Mouse (Mus musculus) neural tube, embryonic 11.5 days (tissue): Measurements from ENCODE around the gene Gm16181. TPM values are rescaled to one million over a fixed set of nuclear protein-coding genes. Genes with fewer than 3 reads are reported as not detected.

Experiments used
- ATAC-seq: fragments of 200-750 bp; cut with Nextera tagmentation; 2 replicates; pipeline ENCODE4 v1.8.0; 2017; ENCODE audit warnings: moderate number of reproducible peaks, mild to moderate bottlenecking, moderate TSS enrichment, moderate library complexity; ENCODE audit not compliant: insufficient read depth, low FRiP score, low TSS enrichment
- DNase-seq: peaks from one replicate; pipeline ENCODE4 v3.0.0-alpha.2; 2015; ENCODE audit warnings: low spot score
- H3K27ac ChIP-seq: fragments of 300-500 bp; sonication (generic); 2 replicates; pipeline ENCODE4 v1.5.1; 2014; ENCODE audit warnings: low read depth, mild to moderate bottlenecking, low read length
- H3K27me3 ChIP-seq: fragments of 300-500 bp; sonication (generic); 2 replicates; pipeline ENCODE4 v1.6.1; 2014; ENCODE audit warnings: mild to moderate bottlenecking, low read length, mixed read lengths; ENCODE audit not compliant: control insufficient read depth, insufficient read depth
- H3K36me3 ChIP-seq: fragments of 300-500 bp; sonication (generic); 2 replicates; pipeline ENCODE4 v1.6.1; 2014; ENCODE audit warnings: mild to moderate bottlenecking, low read length, moderate library complexity, mixed read lengths; ENCODE audit not compliant: control insufficient read depth, insufficient read depth
- H3K4me1 ChIP-seq: fragments of 300-500 bp; sonication (generic); 2 replicates; pipeline ENCODE4 v1.6.1; 2014; ENCODE audit warnings: low read length, mixed read lengths; ENCODE audit not compliant: control insufficient read depth, insufficient read depth
- H3K4me2 ChIP-seq: fragments of 300-500 bp; sonication (generic); 2 replicates; pipeline ENCODE4 v1.6.1; 2014; ENCODE audit warnings: low read depth, mild to moderate bottlenecking, moderate library complexity
- H3K4me3 ChIP-seq: fragments of 300-500 bp; sonication (generic); 2 replicates; pipeline ENCODE4 v1.5.1; 2014; ENCODE audit warnings: low read depth, low read length
- H3K9ac ChIP-seq: fragments of 300-500 bp; sonication (generic); 2 replicates; pipeline ENCODE4 v1.6.1; 2014; ENCODE audit warnings: mild to moderate bottlenecking, low read length
- H3K9me3 ChIP-seq: fragments of 300-500 bp; sonication (generic); 2 replicates; pipeline ENCODE4 v1.6.1; 2016; ENCODE audit warnings: low read length; ENCODE audit not compliant: control insufficient read depth
- WGBS: fragments of 180-500 bp; shearing (Covaris S2); extraction: QIAGEN DNeasy Blood & Tissue Kit; methylation state at CpG from one replicate; pipeline ENCODE4 v1.1.7; 2014; 5-methylcytosine and 5-hydroxymethylcytosine counted together
- polyA plus RNA-seq: library from polyadenylated mRNA; unstranded; fragments of >200 nt; fragmentation: Nextera tagmentation; extraction: Ambion mirVana; gene quantifications from 2 replicates; pipeline ENCODE4 v1.2.1, GENCODE M21; 2014

The Gm16181 gene
- polyA plus RNA-seq, 1 experiment from 2014 or later, result not detected

GRCm38 (mm10) chr17:35248986-35249385 is 28.4 kb downstream of the Gm16181 start:
- H3K4me2 ChIP-seq, result no peak overlapping the region
- no peaks in the 10 kb centered on the region for H3K27me3 ChIP-seq
- DNase-seq, result no peak
- no peak overlapping the region for H3K9ac ChIP-seq
- ATAC-seq, result no peak
- H3K4me1 ChIP-seq, result peaks cover 16% of the 10 kb centered on the region
- peaks cover 54% of the 10 kb centered on the region for H3K36me3 ChIP-seq
- 93% methylated on average over 14 of the region's 14 CpGs for WGBS
- no peak overlapping the region for H3K27ac ChIP-seq
- no peak overlapping the region for H3K4me3 ChIP-seq
- no peaks in the 10 kb centered on the region for H3K9me3 ChIP-seq

DNA sequence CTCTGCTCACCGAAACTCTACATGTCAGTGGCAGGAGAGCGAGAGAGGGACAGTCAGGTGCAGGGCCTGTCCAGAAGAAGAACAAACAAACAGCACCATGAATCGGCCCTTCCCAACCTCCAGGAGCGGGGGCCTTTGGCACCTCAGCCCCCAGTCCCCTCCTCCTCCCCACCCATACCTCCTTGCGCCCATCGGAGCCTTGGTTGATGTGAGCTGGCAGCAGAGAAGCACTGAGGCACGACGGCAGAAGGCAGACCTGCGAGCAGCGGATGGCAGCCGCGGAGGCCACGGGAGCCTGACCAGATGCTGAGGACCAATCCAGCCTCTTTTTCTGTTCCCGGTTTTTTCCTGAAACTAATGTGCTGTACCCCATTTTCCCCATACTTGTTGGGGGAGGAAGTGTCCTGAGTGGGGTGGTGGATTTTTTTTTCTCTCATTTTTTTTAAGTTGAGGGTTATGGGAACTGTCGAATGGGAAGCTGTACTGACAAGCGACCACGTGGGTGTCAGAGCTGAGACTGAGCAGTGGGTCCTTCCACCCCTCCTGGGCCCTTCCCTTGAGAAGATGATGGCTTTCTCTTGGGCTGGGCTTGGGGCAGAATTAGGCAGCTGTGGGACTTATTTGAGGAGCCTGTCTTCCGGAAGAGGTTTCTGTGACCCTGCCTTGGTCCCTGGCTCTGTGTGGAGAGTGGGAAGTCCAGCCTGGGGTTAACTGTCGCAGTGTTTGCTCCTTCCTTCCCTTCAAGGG is 29.0 kb downstream of the Gm16181 start:
- WGBS, result 91% methylated on average over 19 of the region's 19 CpGs
- peaks cover 51% of the 10 kb centered on the region for H3K36me3 ChIP-seq
- no peaks in the 10 kb centered on the region for H3K27me3 ChIP-seq
- H3K4me2 ChIP-seq, result no peak overlapping the region
- DNase-seq (no peak), ATAC-seq (no peak)
- peaks cover 9% of the 10 kb centered on the region for H3K4me1 ChIP-seq
- H3K9ac ChIP-seq, result no peak overlapping the region
- no peak overlapping the region for H3K4me3 ChIP-seq
- no peaks in the 10 kb centered on the region for H3K9me3 ChIP-seq
- H3K27ac ChIP-seq, result no peak overlapping the region

DNA sequence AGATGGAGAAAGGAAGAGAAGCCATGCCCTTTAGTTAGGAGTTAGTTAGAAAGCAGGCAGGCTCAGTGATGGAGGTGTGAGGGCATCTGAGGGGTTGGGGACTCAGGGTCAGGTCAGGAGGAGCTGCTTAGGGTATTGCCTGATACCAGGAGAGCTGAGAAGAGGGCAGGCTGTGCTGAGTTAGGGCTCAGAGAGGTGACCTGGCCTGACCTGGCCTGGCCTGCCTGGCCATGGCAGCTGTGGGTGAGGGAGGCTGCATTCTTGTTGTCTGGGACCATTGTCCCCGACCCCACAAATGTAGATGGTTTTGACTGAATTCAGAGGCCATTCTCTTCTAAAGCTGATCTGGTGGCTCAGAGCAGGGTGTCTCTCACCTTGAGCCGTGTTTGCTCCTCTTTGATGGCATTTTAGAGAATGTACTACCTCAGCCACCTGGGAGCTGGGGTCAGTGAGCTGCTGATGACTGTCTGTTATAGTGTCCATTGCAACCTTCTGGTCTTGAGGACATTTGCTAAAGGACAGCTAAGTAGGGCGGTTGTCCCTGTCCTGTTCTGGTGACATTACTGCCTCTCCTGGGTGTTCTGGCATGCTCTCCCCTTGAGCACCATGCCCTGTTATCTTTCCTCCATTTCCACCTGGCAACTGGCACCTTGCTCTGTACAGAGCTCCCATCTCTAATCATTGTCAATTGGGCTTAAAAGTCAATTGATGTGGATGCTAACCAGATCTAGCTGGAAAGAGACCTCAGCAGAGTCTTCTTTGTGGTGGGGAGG is 29.9 kb downstream of the Gm16181 start:
- no peak overlapping the region for H3K9ac ChIP-seq
- H3K4me1 ChIP-seq, result 0 out of 2 replicates have a peak, but pooled peaks cover 3% of the 10 kb centered on the region
- H3K9me3 ChIP-seq, result no peaks in the 10 kb centered on the region
- no peak overlapping the region for H3K4me2 ChIP-seq
- DNase-seq (no peak), ATAC-seq (no peak)
- WGBS, result 94% methylated on average over 3 of the region's 3 CpGs
- peaks cover 44% of the 10 kb centered on the region for H3K36me3 ChIP-seq
- no peak overlapping the region for H3K4me3 ChIP-seq
- no peak overlapping the region for H3K27ac ChIP-seq
- no peaks in the 10 kb centered on the region for H3K27me3 ChIP-seq

- H3K27me3 ChIP-seq, result no peaks in the 10 kb centered on the region
- ATAC-seq (no peak), DNase-seq (no peak)
- H3K4me2 ChIP-seq, result no peak overlapping the region
- no peaks in the 10 kb centered on the region for H3K9me3 ChIP-seq
- H3K27ac ChIP-seq, result no peak overlapping the region
- no peak overlapping the region for H3K9ac ChIP-seq
- H3K4me1 ChIP-seq, result 0 out of 2 replicates have a peak, but pooled peaks cover 3% of the 10 kb centered on the region
- peaks cover 42% of the 10 kb centered on the region for H3K36me3 ChIP-seq
- H3K4me3 ChIP-seq, result no peak overlapping the region
- 89% methylated on average over 15 of the region's 15 CpGs for WGBS
Measured at GRCm38 (mm10) chr17:35251162-35251719, 30.6 kb downstream of the Gm16181 start.

DNA sequence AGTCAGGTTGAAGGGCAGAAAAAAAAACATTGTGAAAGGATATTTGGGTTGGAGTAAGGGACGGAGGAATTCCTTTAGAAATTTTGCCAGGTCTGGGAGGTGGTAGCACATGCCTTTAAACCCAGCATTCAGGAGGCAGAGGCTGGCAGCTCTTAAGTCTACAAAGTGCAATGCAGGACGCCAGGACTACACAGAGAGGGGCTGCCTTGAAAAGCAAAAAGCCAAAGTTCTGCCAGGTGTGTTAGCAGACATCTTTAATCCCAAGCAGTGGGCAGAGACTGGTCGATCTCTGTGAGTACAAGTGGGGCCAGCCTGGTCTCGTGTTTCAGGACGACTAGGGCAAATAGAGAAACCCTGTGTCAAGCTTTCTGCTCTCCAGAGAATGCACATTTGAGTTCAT is 31.3 kb downstream of the Gm16181 start:
- no peaks in the 10 kb centered on the region for H3K9me3 ChIP-seq
- H3K4me2 ChIP-seq, result no peak overlapping the region
- H3K36me3 ChIP-seq, result peaks cover 35% of the 10 kb centered on the region
- H3K27me3 ChIP-seq, result no peaks in the 10 kb centered on the region
- H3K4me1 ChIP-seq, result no peaks in the 10 kb centered on the region
- H3K4me3 ChIP-seq, result no peak overlapping the region
- no peak overlapping the region for H3K27ac ChIP-seq
- ATAC-seq (no peak), DNase-seq (no peak)
- WGBS, result 85% methylated on average over 5 of the region's 5 CpGs
- H3K9ac ChIP-seq, result no peak overlapping the region

DNA sequence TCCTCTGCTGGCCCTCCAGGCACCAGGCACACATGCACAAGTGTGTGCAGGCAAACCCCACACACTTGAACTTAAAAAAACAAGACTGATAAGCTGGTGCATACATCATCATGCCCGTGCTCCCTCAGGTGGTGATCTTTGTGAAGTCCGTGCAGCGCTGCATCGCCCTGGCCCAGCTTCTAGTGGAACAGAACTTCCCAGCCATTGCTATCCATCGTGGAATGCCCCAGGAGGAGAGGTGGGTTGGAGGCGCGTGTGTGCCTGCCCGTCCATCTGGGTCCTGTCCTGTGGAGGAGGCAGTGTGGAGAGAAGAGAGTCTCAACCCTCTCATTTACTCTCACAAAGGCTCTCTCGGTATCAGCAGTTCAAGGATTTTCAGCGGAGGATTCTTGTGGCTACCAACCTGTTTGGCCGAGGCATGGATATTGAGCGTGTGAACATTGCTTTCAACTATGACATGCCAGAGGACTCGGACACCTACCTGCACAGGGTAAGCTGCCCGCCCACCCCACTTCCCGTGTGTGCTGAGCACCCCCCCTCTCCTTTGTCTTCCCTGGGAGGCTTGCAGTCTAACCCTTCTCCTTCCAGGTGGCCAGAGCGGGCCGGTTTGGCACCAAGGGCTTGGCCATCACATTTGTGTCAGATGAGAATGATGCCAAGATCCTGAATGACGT is 32.1 kb downstream of the Gm16181 start:
- DNase-seq (peak; percentile 20), ATAC-seq (no peak)
- WGBS, result 90% methylated on average over 18 of the region's 18 CpGs
- H3K4me2 ChIP-seq, result no peak overlapping the region
- no peaks in the 10 kb centered on the region for H3K4me1 ChIP-seq
- H3K4me3 ChIP-seq, result no peak overlapping the region
- peaks cover 31% of the 10 kb centered on the region for H3K36me3 ChIP-seq
- H3K9ac ChIP-seq, result no peak overlapping the region
- no peaks in the 10 kb centered on the region for H3K27me3 ChIP-seq
- no peaks in the 10 kb centered on the region for H3K9me3 ChIP-seq
- no peak overlapping the region for H3K27ac ChIP-seq

DNA sequence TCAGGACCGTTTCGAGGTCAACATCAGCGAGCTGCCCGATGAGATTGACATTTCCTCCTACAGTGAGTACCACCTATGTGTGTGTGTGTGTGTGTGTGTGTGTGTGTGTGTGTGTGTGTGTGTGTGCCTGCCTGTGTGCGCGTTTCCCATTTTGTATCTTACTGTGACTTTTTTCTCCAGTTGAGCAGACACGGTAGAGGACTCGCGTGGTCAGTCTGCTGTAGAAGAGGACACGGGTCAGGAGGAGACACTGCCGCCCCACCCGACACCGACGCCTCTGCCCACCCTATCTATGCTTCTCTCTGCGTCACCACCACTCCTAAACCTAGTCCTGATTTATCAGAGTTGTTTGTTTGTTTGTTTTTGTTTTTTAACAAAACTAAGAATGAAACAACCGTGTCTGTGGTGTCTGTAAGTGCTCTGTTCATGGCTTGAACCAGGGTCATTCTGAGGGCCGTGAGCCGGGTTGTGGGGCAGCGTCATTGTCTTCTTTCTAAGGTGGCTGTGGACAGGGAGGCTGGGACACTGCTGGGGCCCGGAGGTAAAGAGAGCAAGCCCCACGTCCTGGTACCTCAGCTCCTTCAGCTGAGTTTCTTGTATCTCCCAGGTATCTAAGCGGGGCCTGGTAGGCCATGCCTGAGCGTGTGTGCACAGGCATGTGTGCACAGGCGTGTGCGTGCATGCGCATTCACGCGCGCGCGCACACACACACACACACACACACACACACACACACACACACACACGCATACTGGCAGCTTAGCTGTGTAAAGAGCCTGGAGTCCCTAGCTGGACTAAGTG is 32.9 kb downstream of the Gm16181 start:
- H3K36me3 ChIP-seq, result peaks cover 31% of the 10 kb centered on the region
- WGBS, result 88% methylated on average over 32 of the region's 32 CpGs
- no peak for DNase-seq
- no peak overlapping the region for H3K27ac ChIP-seq
- H3K9me3 ChIP-seq, result no peaks in the 10 kb centered on the region
- no peaks in the 10 kb centered on the region for H3K4me1 ChIP-seq
- H3K27me3 ChIP-seq, result no peaks in the 10 kb centered on the region
- H3K9ac ChIP-seq, result no peak overlapping the region
- no peak overlapping the region for H3K4me2 ChIP-seq
- no peak overlapping the region for H3K4me3 ChIP-seq
- no peak for ATAC-seq
